Mouse (Mus musculus): Measurements from ENCODE around the gene Pip5k1b.
"Not testable (repeated sequence)": the region's sequence is repeated elsewhere in the genome, so short reads cannot be mapped to it uniquely, and the experiment has no call there.

DNA sequence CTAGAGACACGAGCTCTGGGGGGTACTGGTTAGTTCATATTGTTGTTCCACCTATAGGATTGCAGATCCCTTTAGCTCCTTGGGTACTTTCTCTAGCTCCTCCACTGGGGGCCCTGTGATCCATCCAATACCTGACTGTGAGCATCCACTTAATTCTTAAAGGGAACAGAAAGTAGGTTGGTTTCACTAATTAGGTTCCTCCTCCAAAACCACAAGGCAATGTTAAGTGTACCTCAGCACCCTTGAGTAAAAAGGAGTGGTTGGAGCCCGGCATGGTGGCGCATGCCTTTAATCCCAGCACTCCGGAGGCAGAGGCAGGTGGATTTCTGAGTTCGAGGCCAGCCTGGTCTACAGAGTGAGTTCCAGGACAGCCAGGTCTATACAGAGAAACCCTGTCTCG, 3.0 kb downstream of the Pip5k1b start:
- not testable (repeated sequence) for TF ChIP-seq CTCF (conservative IDR thresholded peaks at IDR 0.05; ENCODE audit: low read length); NANOG (IDR thresholded peaks at IDR 0.05; ENCODE audit: borderline replicate concordance, low read length)

Measured in E14TG2a.4 (cell line).